Mouse (Mus musculus) heart, embryonic 16.5 days (tissue): ENCODE measurements around the gene Sema4a. TPM values are rescaled to one million over a fixed set of nuclear protein-coding genes. Genes with fewer than 3 reads are reported as not detected.

Source experiments
- ATAC-seq: fragments of 200-750 bp; cut with Nextera tagmentation; replicated peaks from 2 replicates; pipeline ENCODE4 v1.8.0; 2017; ENCODE audit warnings: moderate number of reproducible peaks; ENCODE audit not compliant: insufficient read depth, low FRiP score; ENCODE audit errors: extremely low read depth
- H3K27ac ChIP-seq: fragments of 300-500 bp; sonication (generic); 2 replicates; pipeline ENCODE4 v1.5.1; 2014; ENCODE audit warnings: mild to moderate bottlenecking, low read length, control low read depth, moderate library complexity
- H3K27me3 ChIP-seq: fragments of 300-500 bp; sonication (generic); 2 replicates; pipeline ENCODE4 v1.6.1; 2014; ENCODE audit warnings: low read length, mixed read lengths; ENCODE audit not compliant: control insufficient read depth, insufficient read depth
- H3K36me3 ChIP-seq: fragments of 300-500 bp; sonication (generic); 2 replicates; pipeline ENCODE4 v1.6.1; 2014; ENCODE audit not compliant: control insufficient read depth, insufficient read depth
- H3K4me1 ChIP-seq: fragments of 300-500 bp; sonication (generic); 2 replicates; pipeline ENCODE4 v1.6.1; 2014; ENCODE audit warnings: low read length, mixed read lengths; ENCODE audit not compliant: control insufficient read depth, insufficient read depth
- H3K4me2 ChIP-seq: fragments of 300-500 bp; sonication (generic); 2 replicates; pipeline ENCODE4 v1.6.1; 2014; ENCODE audit warnings: low read depth, mild to moderate bottlenecking, control low read depth, low read length
- H3K4me3 ChIP-seq: fragments of 300-500 bp; sonication (generic); 2 replicates; pipeline ENCODE4 v1.5.1; 2014; ENCODE audit warnings: mild to moderate bottlenecking, control low read depth, low read length
- H3K9ac ChIP-seq: fragments of 300-500 bp; sonication (generic); 2 replicates; pipeline ENCODE4 v1.6.1; 2014; ENCODE audit warnings: low read length, control low read depth
- H3K9me3 ChIP-seq: fragments of 300-500 bp; sonication (generic); replicated peaks from 2 replicates; pipeline ENCODE4 v1.6.1; 2016; ENCODE audit warnings: low read length; ENCODE audit not compliant: control insufficient read depth
- WGBS: fragments of 180-500 bp; shearing (Covaris S2); extraction: QIAGEN DNeasy Blood & Tissue Kit; methylation state at CpG from one replicate; pipeline ENCODE4 v1.1.7; 2014; 5-methylcytosine and 5-hydroxymethylcytosine counted together
- polyA plus RNA-seq: library from polyadenylated mRNA; unstranded; fragments of >200 nt; fragmentation: Nextera tagmentation; extraction: Ambion mirVana; gene quantifications from 2 replicates; pipeline ENCODE4 v1.2.1, GENCODE M21; 2015

Sema4a gene
- polyA plus RNA-seq, 1 experiment from 2014 or later: 3.7 TPM

- peaks cover 2% of the 10 kb centered on the region for H3K4me1 ChIP-seq
- H3K4me2 ChIP-seq: no peak overlapping the region
- H3K9ac ChIP-seq: no peak overlapping the region
- no peak overlapping the region for H3K4me3 ChIP-seq
- WGBS: 46% methylated on average over 8 of the region's 8 CpGs
- no peaks in the 10 kb centered on the region for H3K36me3 ChIP-seq
- no peak for ATAC-seq
- no peaks in the 10 kb centered on the region for H3K9me3 ChIP-seq
- no peak overlapping the region for H3K27ac ChIP-seq
- H3K27me3 ChIP-seq: peaks cover 7% of the 10 kb centered on the region
These were observed 14.4 kb downstream of the Sema4a start for GRCm38 (mm10) chr3:88446471-88447123.

DNA sequence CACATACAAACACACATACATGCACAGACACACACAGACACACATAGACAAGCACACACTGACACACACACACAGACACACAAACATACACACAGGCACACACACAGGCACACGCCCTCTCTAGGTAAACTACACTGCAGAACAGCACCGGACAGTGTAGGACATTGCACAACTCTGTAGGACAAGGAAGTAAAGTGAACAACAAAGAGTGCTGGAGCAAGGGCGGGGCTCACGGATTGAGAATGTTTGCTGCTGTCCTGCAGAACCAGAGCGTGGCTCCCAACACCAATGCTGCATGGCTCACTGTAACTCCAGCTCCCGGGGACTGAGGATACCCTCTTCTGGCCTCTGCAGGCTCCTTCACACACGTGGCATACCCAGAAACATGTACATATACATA lies 18.1 kb downstream of the Sema4a start:
- Histone ChIP-seq H3K9me3 (no peaks in the 10 kb centered on the region), H3K27ac (no peak overlapping the region), H3K4me1 (peaks cover 6% of the 10 kb centered on the region), H3K9ac (no peak overlapping the region), H3K4me3 (no peak overlapping the region), H3K4me2 (no peak overlapping the region), H3K27me3 (no peaks in the 10 kb centered on the region), H3K36me3 (no peaks in the 10 kb centered on the region)
- no peak for ATAC-seq
- 66% methylated on average over 7 of the region's 7 CpGs for WGBS

DNA sequence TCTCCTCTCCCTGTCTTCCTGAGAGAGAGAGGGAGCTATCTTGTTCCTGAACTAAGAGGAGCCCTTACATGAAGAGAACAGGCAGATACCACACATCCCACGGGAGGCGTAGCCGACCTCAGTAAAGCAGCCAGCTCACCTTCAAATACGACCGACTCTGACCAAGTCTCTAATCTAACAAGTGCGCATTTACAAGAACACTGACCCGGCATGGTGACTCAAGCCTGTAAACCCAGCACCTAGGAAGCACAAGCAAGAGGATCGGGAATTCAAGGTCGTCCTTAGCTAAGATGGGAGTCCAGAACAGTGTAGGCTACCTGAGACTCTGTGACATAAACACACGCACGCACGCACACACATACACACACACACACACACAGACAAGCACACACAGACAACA lies 18.5 kb downstream of the Sema4a start:
- Histone ChIP-seq H3K4me3 (no peak overlapping the region), H3K9ac (no peak overlapping the region), H3K4me1 (peaks cover 8% of the 10 kb centered on the region), H3K9me3 (no peaks in the 10 kb centered on the region), H3K27me3 (no peaks in the 10 kb centered on the region), H3K4me2 (no peak overlapping the region), H3K36me3 (no peaks in the 10 kb centered on the region), H3K27ac (no peak overlapping the region)
- ATAC-seq: no peak
- WGBS: 67% methylated on average over 12 of the region's 12 CpGs

- H3K36me3 ChIP-seq: no peaks in the 10 kb centered on the region
- no peak overlapping the region for H3K27ac ChIP-seq
- H3K4me3 ChIP-seq: peak overlapping the region; percentile 28
- no peaks in the 10 kb centered on the region for H3K9me3 ChIP-seq
- no peak for ATAC-seq
- peak overlapping the region; percentile 44 for H3K9ac ChIP-seq
- peak overlapping the region; percentile 57 for H3K4me2 ChIP-seq
- 14% methylated on average over 27 of the region's 27 CpGs for WGBS
- peaks cover 11% of the 10 kb centered on the region for H3K4me1 ChIP-seq
- no peaks in the 10 kb centered on the region for H3K27me3 ChIP-seq
These were observed 20.2 kb downstream of the Sema4a start for GRCm38 (mm10) chr3:88440500-88441381.

- H3K9me3 ChIP-seq: no peaks in the 10 kb centered on the region
- H3K4me1 ChIP-seq: peaks cover 11% of the 10 kb centered on the region
- no peak overlapping the region for H3K4me2 ChIP-seq
- H3K36me3 ChIP-seq: no peaks in the 10 kb centered on the region
- 71% methylated on average over 4 of the region's 4 CpGs for WGBS
- H3K4me3 ChIP-seq: no peak overlapping the region
- no peak for ATAC-seq
- H3K9ac ChIP-seq: no peak overlapping the region
- H3K27me3 ChIP-seq: no peaks in the 10 kb centered on the region
- no peak overlapping the region for H3K27ac ChIP-seq
These were observed 21.4 kb downstream of the Sema4a start for GRCm38 (mm10) chr3:88439582-88439981.

DNA sequence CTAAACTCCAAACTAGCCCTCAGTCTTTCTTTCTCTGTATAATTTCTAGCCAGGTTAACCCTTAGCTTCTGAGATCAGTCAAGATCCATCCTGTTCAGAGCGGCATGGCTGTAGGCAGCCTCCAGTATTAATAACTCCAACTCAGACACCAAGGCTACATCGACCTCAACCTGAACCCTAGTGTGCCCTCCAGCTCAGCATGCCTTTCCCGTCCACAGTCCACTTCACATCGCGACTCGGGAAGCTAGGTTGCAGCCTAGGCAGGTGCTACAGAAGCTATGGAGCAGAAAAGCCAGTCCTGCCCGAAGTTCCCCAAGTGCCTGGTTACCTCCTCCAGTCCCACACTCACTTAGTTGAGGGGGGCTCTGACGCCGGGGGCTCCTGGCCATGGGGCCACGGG lies 23.5 kb downstream of the Sema4a start:
- Histone ChIP-seq H3K9me3 (peaks cover 5% of the 10 kb centered on the region), H3K27ac (no peak overlapping the region), H3K4me1 (peaks cover 11% of the 10 kb centered on the region), H3K27me3 (no peaks in the 10 kb centered on the region), H3K4me2 (peak overlapping the region; percentile 74), H3K9ac (no peak overlapping the region), H3K36me3 (no peaks in the 10 kb centered on the region), H3K4me3 (peak overlapping the region; percentile 51)
- ATAC-seq: no peak
- WGBS: 56% methylated on average over 10 of the region's 10 CpGs

DNA sequence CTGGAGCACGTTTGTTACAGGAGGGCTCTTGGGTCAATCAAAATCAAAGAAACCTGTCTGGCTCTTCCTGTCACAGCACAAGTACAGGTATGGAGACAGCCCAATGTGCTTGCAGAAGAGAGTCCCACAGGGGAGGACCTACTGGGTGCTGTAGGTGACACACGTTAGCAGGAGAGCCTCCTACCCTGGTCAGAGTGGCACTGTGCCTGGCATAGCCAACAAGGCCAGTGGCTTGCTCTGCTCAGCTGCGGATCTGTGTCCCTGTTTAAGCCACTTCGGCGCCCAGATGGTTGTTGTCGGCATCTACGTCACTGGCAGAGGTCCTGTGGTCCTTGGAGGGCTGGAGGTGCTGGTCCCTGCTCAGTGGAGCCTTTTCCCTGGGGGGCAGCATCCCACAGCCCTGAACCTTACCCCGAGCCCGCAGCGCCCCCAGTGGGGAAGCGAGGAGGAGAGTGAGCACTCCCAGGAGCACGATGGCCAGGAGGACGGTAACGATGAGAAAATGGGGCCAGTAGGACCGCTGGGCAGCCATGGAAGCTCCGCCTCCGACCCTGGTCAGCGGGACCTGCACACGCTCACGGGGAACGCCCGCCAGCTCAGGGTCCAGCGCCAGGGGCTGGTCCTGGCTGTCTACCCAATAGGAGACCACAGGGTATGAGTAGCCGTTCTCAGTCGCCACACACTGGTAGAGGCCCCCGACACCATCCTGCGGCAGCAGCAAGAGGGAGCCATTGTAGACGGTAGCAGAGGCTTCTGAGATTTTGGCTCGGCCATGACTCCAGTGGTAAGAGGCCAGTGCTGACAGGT lies 24.4 kb downstream of the Sema4a start:
- Histone ChIP-seq H3K9ac (peak overlapping the region; percentile 68), H3K4me1 (peaks cover 11% of the 10 kb centered on the region), H3K9me3 (peaks cover 5% of the 10 kb centered on the region), H3K36me3 (no peaks in the 10 kb centered on the region), H3K4me3 (peak overlapping the region; percentile 51), H3K4me2 (peak overlapping the region; percentile 74), H3K27ac (peak overlapping the region; percentile 56), H3K27me3 (no peaks in the 10 kb centered on the region)
- peak; percentile 79 for ATAC-seq
- 7% methylated on average over 29 of the region's 29 CpGs for WGBS

DNA sequence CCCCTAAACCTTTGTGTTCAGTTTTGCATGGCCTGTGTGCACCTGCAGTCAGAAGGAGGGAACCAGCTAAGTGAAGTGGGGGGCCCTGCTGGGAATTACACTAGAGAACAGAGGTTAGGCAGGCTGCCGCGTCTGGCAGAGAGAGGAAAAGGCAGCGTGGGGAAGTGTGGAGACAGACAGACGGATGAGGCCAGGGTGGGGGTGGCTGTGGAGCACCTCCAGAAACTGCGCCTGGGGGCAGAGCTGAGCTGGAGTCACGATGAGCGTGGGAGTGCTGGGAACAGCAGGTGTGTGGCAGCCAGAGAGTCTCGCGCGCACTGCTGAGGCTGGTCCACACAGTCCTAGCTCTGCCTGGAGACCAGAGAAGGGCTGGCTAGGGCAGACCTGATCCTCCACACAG lies 25.5 kb downstream of the Sema4a start:
- Histone ChIP-seq H3K4me2 (no peak overlapping the region), H3K27me3 (no peaks in the 10 kb centered on the region), H3K4me3 (no peak overlapping the region), H3K27ac (no peak overlapping the region), H3K36me3 (no peaks in the 10 kb centered on the region), H3K9ac (no peak overlapping the region), H3K9me3 (peaks cover 5% of the 10 kb centered on the region), H3K4me1 (peaks cover 7% of the 10 kb centered on the region)
- ATAC-seq: no peak
- WGBS: 63% methylated on average over 10 of the region's 10 CpGs
